Mouse (Mus musculus) large intestine, adult 2 months (tissue): ENCODE measurements around the gene Mogat2. TPM values are rescaled to one million over a fixed set of nuclear protein-coding genes. Genes with fewer than 3 reads are reported as not detected.

Source experiments
- DNase-seq: peaks from one replicate; pipeline ENCODE4 v3.0.0-alpha.2; 2012; ENCODE audit warnings: low read depth, low spot score
- WGBS: fragments of 180-500 bp; shearing (Covaris S2); methylation state at CpG from one replicate; pipeline ENCODE4 v1.1.7; 2018; 5-methylcytosine and 5-hydroxymethylcytosine counted together
- polyA plus RNA-seq: library from polyadenylated mRNA; depleted of rRNA; stranded (reverse); fragments of >200 nt; gene quantifications from 2 replicates; pipeline ENCODE4 v1.2.3, GENCODE M21; 2012; rRNA removed

Gene Mogat2
- polyA plus RNA-seq = 244 and 560 TPM in 2 replicates

GRCm38 (mm10) chr7:99238417-99238816, at the start of gene Mogat2:
Mogat2 (minus strand) TSS chr7:99238619.
- WGBS = 7% methylated on average over 13 of the region's 13 CpGs
- no peak for DNase-seq

- 66% methylated on average over 3 of the region's 3 CpGs for WGBS
- no peak for DNase-seq
Observed at GRCm38 (mm10) chr7:99287287-99287686, 48.9 kb upstream of the Mogat2 start.

- DNase-seq = no peak
- WGBS = 83% methylated on average over 8 of the region's 8 CpGs
Observed at GRCm38 (mm10) chr7:99279586-99279985, 41.2 kb upstream of the Mogat2 start.

GRCm38 (mm10) chr7:99278309-99278708, 39.9 kb upstream of the Mogat2 start:
- no peak for DNase-seq
- WGBS = 65% methylated on average over 8 of the region's 8 CpGs

- DNase-seq = no peak
- WGBS = 47% methylated on average over 1 of the region's 1 CpGs
Observed at GRCm38 (mm10) chr7:99276679-99277078, 38.3 kb upstream of the Mogat2 start.

GRCm38 (mm10) chr7:99275131-99275530, 36.7 kb upstream of the Mogat2 start:
- WGBS = 79% methylated on average over 6 of the region's 6 CpGs

GRCm38 (mm10) chr7:99271630-99272029, 33.2 kb upstream of the Mogat2 start:
- WGBS = 35% methylated on average over 9 of the region's 9 CpGs
- DNase-seq = no peak

More at GRCm38 (mm10) chr7:99275131-99275530, 36.7 kb upstream of the Mogat2 start:
- DNase-seq = no peak

- DNase-seq = no peak
- 13% methylated on average over 42 of the region's 42 CpGs for WGBS
Observed at GRCm38 (mm10) chr7:99268951-99269945, 30.8 kb upstream of the Mogat2 start.

- no peak for DNase-seq
- 1% methylated on average over 29 of the region's 29 CpGs for whole genome bisulfite sequencing
Observed at GRCm38 (mm10) chr7:99268506-99268900, 30.1 kb upstream of the Mogat2 start.

GRCm38 (mm10) chr7:99267897-99268505, 29.6 kb upstream of the Mogat2 start:
- 2% methylated on average over 59 of the region's 59 CpGs for WGBS
- DNase-seq = no peak

GRCm38 (mm10) chr7:99267251-99267896, 29.0 kb upstream of the Mogat2 start, which contains the start of gene Map6:
Map6 (plus strand) TSS chr7:99267447.
- 4% methylated on average over 34 of the region's 34 CpGs for WGBS
- DNase-seq = no peak

GRCm38 (mm10) chr7:99264597-99264996, 26.2 kb upstream of the Mogat2 start:
- DNase-seq = no peak

- WGBS = 31% methylated on average over 4 of the region's 4 CpGs
- DNase-seq = no peak
Observed at GRCm38 (mm10) chr7:99263509-99263908, 25.1 kb upstream of the Mogat2 start.

- no peak for DNase-seq
- 70% methylated on average over 3 of the region's 3 CpGs for WGBS
Observed at GRCm38 (mm10) chr7:99261900-99262299, 23.5 kb upstream of the Mogat2 start.

GRCm38 (mm10) chr7:99255006-99255405, 16.6 kb upstream of the Mogat2 start:
- 85% methylated on average over 7 of the region's 7 CpGs for WGBS
- DNase-seq = no peak

- 45% methylated on average over 9 of the region's 9 CpGs for WGBS
- no peak for DNase-seq
Observed at GRCm38 (mm10) chr7:99250386-99250785, 12.0 kb upstream of the Mogat2 start.

GRCm38 (mm10) chr7:99249582-99249911, 11.1 kb upstream of the Mogat2 start:
- 1% methylated on average over 10 of the region's 10 CpGs for WGBS
- no peak for DNase-seq

- 5% methylated on average over 43 of the region's 44 CpGs for WGBS
- DNase-seq = no peak
Observed at GRCm38 (mm10) chr7:99248906-99249581, 10.6 kb upstream of the Mogat2 start.

- no peak for DNase-seq
- 61% methylated on average over 5 of the region's 5 CpGs for WGBS
Observed at GRCm38 (mm10) chr7:99248157-99248742, 9.8 kb upstream of the Mogat2 start.
